Mouse (Mus musculus) megakaryocyte, embryonic 14.5 days (primary cell): Measurements from ENCODE around the gene Baz1b.

ENCODE experiments used
- FLI1 ChIP-seq: IDR thresholded peaks from 2 replicates; pipeline ENCODE4 v1.6.1; 2012; ENCODE audit warnings: low read length, inconsistent platforms, mixed read lengths
- GATA1 ChIP-seq: IDR thresholded peaks from 3 replicates; pipeline ENCODE4 v1.6.1; 2012; ENCODE audit warnings: mixed read lengths, low read length, inconsistent platforms, borderline replicate concordance

DNA sequence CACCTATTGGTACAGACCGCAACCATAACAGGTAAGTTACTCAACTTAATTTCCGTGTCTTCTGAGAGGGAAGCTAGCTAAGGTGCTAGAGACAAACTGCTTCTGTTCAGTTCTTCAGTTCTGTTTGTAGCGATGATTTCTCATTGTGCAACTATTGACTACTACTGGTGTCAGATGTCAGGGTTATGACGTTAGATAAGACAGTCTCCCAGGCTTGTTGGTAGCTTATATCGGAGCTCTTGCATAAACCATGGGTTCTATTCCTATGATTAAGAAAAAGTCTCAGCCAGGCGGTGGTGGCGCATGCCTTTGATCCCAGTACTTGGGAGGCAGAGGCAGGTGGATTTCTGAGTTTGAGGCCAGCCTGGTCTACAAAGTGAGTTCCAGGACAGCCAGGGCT is 35.0 kb downstream of the Baz1b start:
- TF ChIP-seq GATA1: no peak
- TF ChIP-seq FLI1: no peak
